Mouse (Mus musculus): ENCODE data around the gene Kcnh1.

DNA sequence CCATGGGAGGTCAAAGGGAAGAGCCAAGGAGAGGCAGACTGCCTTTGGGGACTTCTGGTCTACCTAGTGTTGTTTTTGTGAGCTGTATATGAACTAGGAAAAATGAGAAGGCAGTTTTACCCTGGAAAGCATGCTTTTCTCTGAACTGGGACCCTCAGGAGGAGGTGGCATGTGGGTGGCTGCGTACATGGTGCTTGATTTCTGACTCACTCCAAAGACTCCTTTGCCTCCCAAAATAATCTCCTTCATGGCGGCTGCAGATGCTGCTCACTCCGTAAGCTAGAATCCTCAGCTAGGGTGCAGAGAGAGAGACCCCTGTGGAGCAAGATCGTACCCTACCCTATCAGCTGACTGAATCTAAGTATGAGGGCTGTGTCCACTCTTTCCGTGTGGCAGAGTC lies 145.5 kb downstream of the Kcnh1 start:
- TF ChIP-seq POLR2A (IDR thresholded peaks at IDR 0.05; ENCODE audit: insufficient read length, low read depth) = no peak
- TF ChIP-seq MYOG (IDR thresholded peaks at IDR 0.05; ENCODE audit: control insufficient read depth in 1 of 3, insufficient read depth in 1 of 3, insufficient read length in 2 of 3, low read depth in 2 of 3) = no peak
- TF ChIP-seq CEBPB (IDR thresholded peaks at IDR 0.05; ENCODE audit: insufficient read depth, poor library complexity, severe bottlenecking) = no peak
- no peak for TF ChIP-seq E2F4 (IDR thresholded peaks at IDR 0.05; ENCODE audit: insufficient read depth)
- no peak for TF ChIP-seq POLR2AphosphoS2 (IDR thresholded peaks at IDR 0.05; ENCODE audit: insufficient read length, low read depth)
- TF ChIP-seq TCF3 (IDR thresholded peaks at IDR 0.05; ENCODE audit: insufficient read length, low read depth) = no peak
- no peak for TF ChIP-seq MAX (IDR thresholded peaks at IDR 0.05; ENCODE audit: low read depth)
- TF ChIP-seq USF1 (IDR thresholded peaks at IDR 0.05; ENCODE audit: low read depth) = no peak
- no peak for TF ChIP-seq MYOD1 (IDR thresholded peaks at IDR 0.05; ENCODE audit: control insufficient read depth in 1 of 3, insufficient read length in 2 of 3, low read depth in 2 of 3)
